Comparison of ENCODE assay signal across 7 mouse cellular contexts in genomic region chr9:112447515-112447914, GRCm38 (mm10).
DNase-seq lines count a peak whose midpoint lies in the region; ATAC-seq and TF ChIP-seq lines count a peak whose summit lies in the region.

No protein-coding gene starts in this region.

- H3K9me3 ChIP-seq in midbrain, embryonic 11.5 days (ENCODE audit: control insufficient read depth, low read length): no peaks in the 10 kb centered on the region
- H3K9me3 ChIP-seq in heart, embryonic 11.5 days (replicated peaks; ENCODE audit: control insufficient read depth, low read length): no peaks in the 10 kb centered on the region

- no peak for TF ChIP-seq EP300 in heart, adult 2 months (IDR thresholded peaks at IDR 0.05; ENCODE audit: insufficient read depth, low read depth, low read length)

- 2% methylated on average over 2 of the region's 2 CpGs for WGBS in cerebellum, adult 2 months
- WGBS in midbrain, embryonic 11.5 days: 9% methylated on average over 2 of the region's 2 CpGs
- 10% methylated on average over 2 of the region's 2 CpGs for WGBS in heart, adult 2 months
- 9% methylated on average over 2 of the region's 2 CpGs for WGBS in lung, adult 2 months
- WGBS in heart, embryonic 11.5 days (ENCODE audit: insufficient replicate concordance): 8% methylated on average over 2 of the region's 2 CpGs

- no peaks in the 10 kb centered on the region for H3K27me3 ChIP-seq in cerebellum, adult 2 months (ENCODE audit: control insufficient read depth, insufficient read depth, low read length)
- no peaks in the 10 kb centered on the region for H3K27me3 ChIP-seq in midbrain, embryonic 11.5 days (ENCODE audit: control insufficient read depth, insufficient read depth, low read length)
- H3K27me3 ChIP-seq in heart, adult 2 months (ENCODE audit: control insufficient read depth, insufficient read depth, low read length): no peaks in the 10 kb centered on the region
- no peaks in the 10 kb centered on the region for H3K27me3 ChIP-seq in heart, embryonic 11.5 days (ENCODE audit: control insufficient read depth, insufficient read depth, low read length)

- no peak overlapping the region for H3K9ac ChIP-seq in midbrain, embryonic 11.5 days (ENCODE audit: low read length)
- no peak overlapping the region for H3K9ac ChIP-seq in heart, adult 2 months (ENCODE audit: low read depth, low read length)
- no peak overlapping the region for H3K9ac ChIP-seq in heart, embryonic 11.5 days (ENCODE audit: low read depth, low read length)

- DNase-seq in brain, adult 2 months (ENCODE audit: low read depth, low spot score): peak; percentile 92
- DNase-seq in cerebellum, adult 2 months: peak; percentile 71 to 88
- peak; percentile 7 for DNase-seq in forelimb bud, embryonic 11.5 days (ENCODE audit: low read depth, low spot score)
- peak; percentile 83 for DNase-seq in midbrain, embryonic 11.5 days (ENCODE audit: low spot score, missing footprints)
- DNase-seq in heart, adult 2 months: no peak
- DNase-seq in lung, adult 2 months: no peak

- intact Hi-C loops in heart, adult 2 months (cut with DNase I): no loop called here

- no peaks in the 10 kb centered on the region for H3K36me3 ChIP-seq in midbrain, embryonic 11.5 days (ENCODE audit: control insufficient read depth, insufficient read depth, low read length)
- H3K36me3 ChIP-seq in heart, adult 2 months (ENCODE audit: control insufficient read depth, insufficient read depth, low read length): no peaks in the 10 kb centered on the region
- no peaks in the 10 kb centered on the region for H3K36me3 ChIP-seq in heart, embryonic 11.5 days (ENCODE audit: control insufficient read depth, insufficient read depth, low read length)

- TF ChIP-seq POLR2A in cerebellum, adult 2 months (IDR thresholded peaks at IDR 0.05; ENCODE audit: borderline replicate concordance, insufficient read depth, low read length): no peak
- no peak for TF ChIP-seq POLR2A in heart, adult 2 months (IDR thresholded peaks at IDR 0.05; ENCODE audit: insufficient read depth, low read depth, low read length)
- TF ChIP-seq POLR2A in lung, adult 2 months (IDR thresholded peaks at IDR 0.05; ENCODE audit: borderline replicate concordance, extremely low read depth, low read depth, low read length): no peak

- no peak overlapping the region for H3K4me2 ChIP-seq in midbrain, embryonic 11.5 days
- H3K4me2 ChIP-seq in heart, embryonic 11.5 days: no peak overlapping the region

- peaks cover 26% of the 10 kb centered on the region for H3K4me1 ChIP-seq in cerebellum, adult 2 months (ENCODE audit: control insufficient read depth, insufficient read depth, low read length)
- no peaks in the 10 kb centered on the region for H3K4me1 ChIP-seq in midbrain, embryonic 11.5 days (ENCODE audit: control insufficient read depth, insufficient read depth, low read length)
- no peaks in the 10 kb centered on the region for H3K4me1 ChIP-seq in heart, adult 2 months (ENCODE audit: control insufficient read depth, insufficient read depth, low read length)
- no peaks in the 10 kb centered on the region for H3K4me1 ChIP-seq in lung, adult 2 months (ENCODE audit: control insufficient read depth, insufficient read depth, low read length)
- no peaks in the 10 kb centered on the region for H3K4me1 ChIP-seq in heart, embryonic 11.5 days (ENCODE audit: control insufficient read depth, insufficient read depth, low read length)

- H3K27ac ChIP-seq in cerebellum, adult 2 months (ENCODE audit: insufficient read depth, low read length): no peak overlapping the region
- H3K27ac ChIP-seq in midbrain, embryonic 11.5 days (ENCODE audit: low read depth, low read length): no peak overlapping the region
- H3K27ac ChIP-seq in heart, adult 2 months: no peak overlapping the region
- no peak overlapping the region for H3K27ac ChIP-seq in heart, embryonic 11.5 days (ENCODE audit: low read depth, low read length)

- no peak overlapping the region for H3K4me3 ChIP-seq in cerebellum, adult 2 months (replicated peaks; ENCODE audit: insufficient read depth, low read depth, low read length)
- no peak overlapping the region for H3K4me3 ChIP-seq in midbrain, embryonic 11.5 days (ENCODE audit: low read depth, low read length)
- no peak overlapping the region for H3K4me3 ChIP-seq in heart, adult 2 months
- no peak overlapping the region for H3K4me3 ChIP-seq in lung, adult 2 months (replicated peaks; ENCODE audit: extremely low read depth, low read depth, low read length)
- no peak overlapping the region for H3K4me3 ChIP-seq in heart, embryonic 11.5 days (ENCODE audit: low read depth, low read length)

- TF ChIP-seq CTCF in cerebellum, adult 2 months (IDR thresholded peaks at IDR 0.05; ENCODE audit: borderline replicate concordance, insufficient read depth, low read depth, low read length): peak; percentile 43; the same call in 1 of the 2 replicates
- TF ChIP-seq CTCF in heart, adult 2 months (IDR thresholded peaks at IDR 0.05): no peak
- TF ChIP-seq CTCF in lung, adult 2 months (IDR thresholded peaks at IDR 0.05; ENCODE audit: insufficient read depth, low read length): no peak

- H3K79me2 ChIP-seq in heart, adult 2 months (replicated peaks; ENCODE audit: control insufficient read depth, insufficient read depth, low read length): no peaks in the 10 kb centered on the region

- ATAC-seq in midbrain, embryonic 11.5 days (ENCODE audit: low FRiP score): peak; percentile 49; the same call in 1 of the 2 replicates
- ATAC-seq in heart, embryonic 11.5 days (replicated peaks; ENCODE audit: insufficient number of reproducible peaks, low FRiP score, low TSS enrichment): no peak

Comparison
In these comparisons a context has a peak if more than half of its experiments do, and no peak if none do; other contexts are left out.
1. DNase-seq: peak in brain, adult 2 months (single experiment), cerebellum, adult 2 months (2 of 2), forelimb bud, embryonic 11.5 days (single experiment) and midbrain, embryonic 11.5 days (single experiment); none in heart, adult 2 months (0 of 2) and lung, adult 2 months (single experiment).